ENCODE assay signal across 8 mouse cellular contexts in genomic region chr4:150048478-150049156, GRCm38 (mm10). TPM values are rescaled to one million over a fixed set of nuclear protein-coding genes. Genes with fewer than 3 reads are reported as not detected.
DNase-seq lines count a peak whose midpoint lies in the region; ATAC-seq and TF ChIP-seq lines count a peak whose summit lies in the region.

No protein-coding gene starts in this region.

- peak; percentile 45 to 49 for DNase-seq in adrenal gland, adult 18-20 months (ENCODE audit: low spot score in 2 of 2)
- DNase-seq in adrenal gland, postnatal 10 days: no peak
- DNase-seq in Patski (ENCODE audit: low read depth, low spot score): no peak
- peak; percentile 41 for DNase-seq in kidney, postnatal 10 days
- DNase-seq in midbrain, embryonic 14.5 days: peak; percentile 35
- DNase-seq in spleen, postnatal 4 days (ENCODE audit: low spot score in 2 of 2): no peak
- no peak for DNase-seq in spleen, adult 12 weeks (ENCODE audit: low spot score)

- in situ Hi-C loops in Patski (cut with MboI; ENCODE audit: low pct_unique_long_range_greater_than_20kb): no loop called here

- CTCF ChIA-PET in Patski (lab: Charles Lee): no interaction called here

- POLR2A ChIA-PET in Patski (lab: Charles Lee): interaction anchor here (0.6 to 2.6 kb wide), 3 partner anchors 12 to 541 kb away, joined by 3 to 9 read pairs (median 3); partner anchors contain the start of gene Gpr157

- H3K9ac ChIP-seq in midbrain, embryonic 14.5 days (replicated peaks; ENCODE audit: low read length): peak overlapping the region; percentile 45; the same call in 1 of the 2 replicates

- peaks cover 16% of the 10 kb centered on the region for H3K4me1 ChIP-seq in midbrain, embryonic 14.5 days (ENCODE audit: control insufficient read depth, insufficient read depth, low read length)

- H3K9me3 ChIP-seq in midbrain, embryonic 14.5 days (ENCODE audit: control insufficient read depth, low read length): no peaks in the 10 kb centered on the region

- peak; percentile 55 for ATAC-seq in Patski
- peak; percentile 40 for ATAC-seq in granulocyte monocyte progenitor cell, adult 5-6 weeks (replicated peaks; ENCODE audit: poor library complexity, severe bottlenecking)
- no peak for ATAC-seq in midbrain, embryonic 14.5 days (ENCODE audit: low FRiP score, low TSS enrichment)

- under 1% methylated on average over 49 of the region's 49 CpGs for WGBS in midbrain, embryonic 14.5 days

- TF ChIP-seq CTCF in Patski (IDR thresholded peaks at IDR 0.05): no peak

- H3K27ac ChIP-seq in midbrain, embryonic 14.5 days (replicated peaks; ENCODE audit: low read depth, low read length): no peak overlapping the region

- no peaks in the 10 kb centered on the region for H3K27me3 ChIP-seq in Patski
- H3K27me3 ChIP-seq in midbrain, embryonic 14.5 days (ENCODE audit: control insufficient read depth, insufficient read depth, low read length): peaks cover 42% of the 10 kb centered on the region

- peak overlapping the region; percentile 74 for H3K4me2 ChIP-seq in midbrain, embryonic 14.5 days (ENCODE audit: low read length)

- H3K4me3 ChIP-seq in midbrain, embryonic 14.5 days (replicated peaks; ENCODE audit: low read depth, low read length): peak overlapping the region; percentile 39

- no peaks in the 10 kb centered on the region for H3K36me3 ChIP-seq in midbrain, embryonic 14.5 days (ENCODE audit: control insufficient read depth, insufficient read depth, low read length)

RNA-seq across cellular contexts. Expression of gene Gpr157, which starts 38.5 kb away (rescaled TPM):
- total RNA-seq in adrenal gland, adult 18-20 months (2021): 1 to 10 TPM; 1.1 to 1.6 TPM
- total RNA-seq in adrenal gland, postnatal 10 days (2021): 1 to 10 TPM; 2.7 to 4.9 TPM
- polyA plus RNA-seq in Patski (2021): 0.50 TPM
- total RNA-seq in granulocyte monocyte progenitor cell, adult 5-6 weeks (2014; fragmentation: Nextera tagmentation): 0.62 and 0.94 TPM in 2 replicates
- total RNA-seq in granulocyte monocyte progenitor cell, adult 5-6 weeks (2017): 1.6 and 2.6 TPM in 2 replicates
- polyA plus RNA-seq in midbrain, embryonic 14.5 days (2014; fragmentation: Nextera tagmentation; extraction: Ambion mirVana): 0.11 and 0.25 TPM in 2 replicates

RNA-seq across cellular contexts. Expression of gene H6pd, which starts 39.8 kb away (rescaled TPM):
- 100 to 1,000 TPM; 122 to 137 TPM for total RNA-seq in adrenal gland, adult 18-20 months (2021)
- 100 to 1,000 TPM; 102 to 133 TPM for total RNA-seq in adrenal gland, postnatal 10 days (2021)
- polyA plus RNA-seq in Patski (2021): 39.5 TPM
- total RNA-seq in granulocyte monocyte progenitor cell, adult 5-6 weeks (2014; fragmentation: Nextera tagmentation): 15.3 and 18.1 TPM in 2 replicates
- total RNA-seq in granulocyte monocyte progenitor cell, adult 5-6 weeks (2017): 27.5 and 28.8 TPM in 2 replicates
- polyA plus RNA-seq in midbrain, embryonic 14.5 days (2014; fragmentation: Nextera tagmentation; extraction: Ambion mirVana): 1.5 and 1.7 TPM in 2 replicates

Comparison
In these comparisons a context has a peak if more than half of its experiments do, and no peak if none do; other contexts are left out.
1. DNase-seq: peak in adrenal gland, adult 18-20 months (2 of 2), kidney, postnatal 10 days (single experiment) and midbrain, embryonic 14.5 days (single experiment); none in adrenal gland, postnatal 10 days (single experiment), Patski (single experiment), spleen, postnatal 4 days (0 of 2) and spleen, adult 12 weeks (single experiment).